Mouse (Mus musculus) cortical plate, adult 2 months (tissue): ENCODE measurements around the gene Ssbp4.

Experiments
- CTCF ChIP-seq: fragments of 200-500 bp; IDR thresholded peaks from 2 replicates; pipeline ENCODE4 v1.5.1; 2011; ENCODE audit warnings: mild to moderate bottlenecking, control low read depth, low read length; ENCODE audit not compliant: insufficient read depth; ENCODE audit errors: extremely low read depth
- POLR2A ChIP-seq: fragments of 200-500 bp; IDR thresholded peaks from 2 replicates; pipeline ENCODE4 v1.6.1; 2011; ENCODE audit warnings: mild to moderate bottlenecking, low read length, control low read depth; ENCODE audit not compliant: insufficient read depth; ENCODE audit errors: extremely low read depth

- TF ChIP-seq CTCF, result no peak
- no peak for TF ChIP-seq POLR2A
These were observed 40.7 kb upstream of the Ssbp4 start for GRCm38 (mm10) chr8:70649324-70649723.
